In genomic region chr9:53772121-53772561, GRCm38 (mm10) we compare ENCODE assay signal across 8 mouse cellular contexts. TPM values are rescaled to one million over a fixed set of nuclear protein-coding genes. Genes with fewer than 3 reads are reported as not detected.
DNase-seq lines count a peak whose midpoint lies in the region; ATAC-seq lines count a peak whose summit lies in the region.

No protein-coding gene starts in this region.

- no peak overlapping the region; the same call in 1 of the 2 replicates for H3K9ac ChIP-seq in stomach, embryonic 15.5 days

- peaks cover 19% of the 10 kb centered on the region for H3K9me3 ChIP-seq in megakaryocyte, embryonic 14.5 days
- H3K9me3 ChIP-seq in stomach, embryonic 15.5 days = no peaks in the 10 kb centered on the region

- H3K4me2 ChIP-seq in stomach, embryonic 15.5 days = peak overlapping the region; percentile 98

- peaks cover 31% of the 10 kb centered on the region for H3K4me1 ChIP-seq in megakaryocyte, embryonic 14.5 days
- H3K4me1 ChIP-seq in stomach, embryonic 15.5 days = peaks cover 12% of the 10 kb centered on the region

- 3% methylated on average over 17 of the region's 17 CpGs for WGBS in stomach, embryonic 15.5 days

- no peaks in the 10 kb centered on the region for H3K36me3 ChIP-seq in megakaryocyte, embryonic 14.5 days (replicated peaks; ENCODE audit: low read length)
- H3K36me3 ChIP-seq in stomach, embryonic 15.5 days = no peaks in the 10 kb centered on the region

- ATAC-seq in megakaryocyte, adult 5-6 weeks (ENCODE audit: poor library complexity, severe bottlenecking) = no peak
- ATAC-seq in stomach, embryonic 15.5 days (ENCODE audit: insufficient read depth, low FRiP score, low read depth) = no peak

- DNase-seq in cerebellum, postnatal 14 days = peak; percentile 80 to 83
- DNase-seq in heart, postnatal 4 days = peak; percentile 21
- peak; percentile 86 to 91 for DNase-seq in kidney, postnatal 4 days
- peak; percentile 8 for DNase-seq in mesoderm, embryonic 11.5 days (ENCODE audit: low read depth, low spot score)
- DNase-seq in MN1 (ENCODE audit: low spot score) = no peak

- no peak overlapping the region for H3K27ac ChIP-seq in stomach, embryonic 15.5 days

- peaks cover 39% of the 10 kb centered on the region for H3K27me3 ChIP-seq in megakaryocyte, embryonic 14.5 days (replicated peaks)
- peaks cover 9% of the 10 kb centered on the region; the same call in 1 of the 2 replicates for H3K27me3 ChIP-seq in stomach, embryonic 15.5 days (replicated peaks)

- peak overlapping the region; percentile 94 for H3K4me3 ChIP-seq in megakaryocyte, embryonic 14.5 days (replicated peaks)
- H3K4me3 ChIP-seq in stomach, embryonic 15.5 days (replicated peaks) = peak overlapping the region; percentile 54

RNA-seq across cellular contexts. Expression of gene Slc35f2, which starts 0.8 kb away (rescaled TPM):
- 0.67 TPM in 1 of 2 replicates, not detected in the other for polyA plus RNA-seq in megakaryocyte, embryonic 14.5 days (2012; ENCODE audit: insufficient read depth, low replicate concordance)
- total RNA-seq in megakaryocyte, adult 5-6 weeks (2015) = 0.11 and 0.25 TPM in 2 replicates
- total RNA-seq in megakaryocyte, adult 5-6 weeks (2017) = 0.07 and 0.28 TPM in 2 replicates
- total RNA-seq in heart, postnatal 4 days (2021) = under 1 TPM; 0.16 to 0.17 TPM
- 7.9 and 8.4 TPM in 2 replicates for polyA plus RNA-seq in stomach, embryonic 15.5 days (2015; fragmentation: Nextera tagmentation; extraction: Ambion mirVana)
